Comparison of ENCODE assay signal across 10 mouse cellular contexts in the genomic region with DNA sequence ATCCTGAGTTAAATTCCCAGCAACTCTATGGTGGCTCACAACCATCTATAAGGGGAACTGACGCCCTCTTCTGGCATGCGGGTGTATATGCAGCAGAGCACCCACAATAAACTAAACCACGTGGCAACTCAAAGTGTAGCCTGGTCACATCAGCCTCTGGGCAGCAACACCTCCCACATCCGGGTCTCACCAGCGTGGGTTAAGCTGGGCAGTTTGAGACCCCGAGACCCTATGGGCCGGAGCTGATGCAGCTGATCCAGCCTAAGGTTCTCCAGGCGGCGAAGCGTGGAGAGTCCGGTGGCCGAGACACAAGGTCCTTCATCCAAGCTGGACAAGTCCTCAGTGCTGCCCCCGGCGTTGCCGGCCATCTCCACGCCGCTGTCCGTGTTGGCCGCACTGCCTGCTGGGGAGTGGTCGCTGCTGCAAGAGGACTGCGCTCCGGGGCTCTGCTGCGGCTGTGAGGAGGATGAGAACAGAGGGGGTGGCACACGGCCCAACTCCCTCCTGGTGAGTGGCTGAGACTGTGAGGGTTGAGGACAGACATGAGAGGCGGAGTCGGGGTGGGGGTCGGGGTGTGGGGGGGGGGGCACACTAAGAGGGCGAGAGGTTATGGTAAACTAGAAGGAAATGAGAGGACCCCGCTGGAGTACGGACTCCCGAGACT. TPM values are rescaled to one million over a fixed set of nuclear protein-coding genes. Genes with fewer than 3 reads are reported as not detected.
DNase-seq lines count a peak whose midpoint lies in the region; ATAC-seq and TF ChIP-seq lines count a peak whose summit lies in the region.
"Had no signal": no experiment of that assay in that cellular context is flagged by ENCODE, and none has a peak within 500 bp of the region (broad histone marks: within the 10 kb centered on the region; RNA-seq: fewer than 3 reads in every experiment).

No protein-coding gene starts in this region.

- ATAC-seq in hindbrain, embryonic 15.5 days (ENCODE audit: low FRiP score, low read depth): peak; percentile 28; the same call in 1 of the 2 replicates
- ATAC-seq in midbrain, embryonic 15.5 days (replicated peaks): 0 out of 2 replicates have a peak, but pooled peaks have one; percentile 46

- H3K4me2 ChIP-seq in hindbrain, embryonic 15.5 days: peak overlapping the region; percentile 50
- peak overlapping the region; percentile 41 for H3K4me2 ChIP-seq in midbrain, embryonic 15.5 days

- H3K9me3 ChIP-seq in hindbrain, embryonic 15.5 days: no peaks in the 10 kb centered on the region
- H3K9me3 ChIP-seq in midbrain, embryonic 15.5 days: no peaks in the 10 kb centered on the region

- no peak overlapping the region for H3K9ac ChIP-seq in hindbrain, embryonic 15.5 days
- peak overlapping the region; percentile 21; the same call in 1 of the 2 replicates for H3K9ac ChIP-seq in midbrain, embryonic 15.5 days

- no peaks in the 10 kb centered on the region for H3K36me3 ChIP-seq in kidney, adult 2 months (ENCODE audit: control insufficient read depth, insufficient read depth, low read length)
- no peaks in the 10 kb centered on the region for H3K36me3 ChIP-seq in hindbrain, embryonic 15.5 days
- H3K36me3 ChIP-seq in midbrain, embryonic 15.5 days (replicated peaks): no peaks in the 10 kb centered on the region

- WGBS in kidney, adult 2 months: 33% methylated on average over 31 of the region's 31 CpGs
- 41% methylated on average over 31 of the region's 31 CpGs for WGBS in hindbrain, embryonic 15.5 days
- 23% methylated on average over 31 of the region's 31 CpGs for WGBS in midbrain, embryonic 15.5 days

- H3K4me3 ChIP-seq in kidney, adult 2 months (ENCODE audit: insufficient read depth, low read depth, low read length): no peak overlapping the region
- peak overlapping the region; percentile 22; the same call in 1 of the 2 replicates for H3K4me3 ChIP-seq in hindbrain, embryonic 15.5 days
- H3K4me3 ChIP-seq in midbrain, embryonic 15.5 days: peak overlapping the region; percentile 18; the same call in 1 of the 2 replicates

- no peaks in the 10 kb centered on the region for H3K27me3 ChIP-seq in kidney, adult 2 months (replicated peaks; ENCODE audit: control insufficient read depth, insufficient read depth, low read length)
- H3K27me3 ChIP-seq in hindbrain, embryonic 15.5 days: peaks cover 36% of the 10 kb centered on the region
- H3K27me3 ChIP-seq in midbrain, embryonic 15.5 days (replicated peaks): peaks cover 29% of the 10 kb centered on the region

- no peak for TF ChIP-seq POLR2A in kidney, adult 2 months (IDR thresholded peaks at IDR 0.05; ENCODE audit: low read depth, low read length)

- 0 out of 2 replicates have a peak, but pooled peaks have one; percentile 21 for TF ChIP-seq CTCF in kidney, adult 2 months (conservative IDR thresholded peaks at IDR 0.05; ENCODE audit: insufficient read depth, insufficient read length, low read depth, low read length)

- no peaks in the 10 kb centered on the region for H3K4me1 ChIP-seq in kidney, adult 2 months (ENCODE audit: control insufficient read depth, insufficient read depth, low read length)
- H3K4me1 ChIP-seq in hindbrain, embryonic 15.5 days (replicated peaks): no peaks in the 10 kb centered on the region
- H3K4me1 ChIP-seq in midbrain, embryonic 15.5 days: no peaks in the 10 kb centered on the region

- H3K27ac ChIP-seq in kidney, adult 2 months (ENCODE audit: insufficient read depth, low read depth, low read length): no peak overlapping the region
- no peak overlapping the region for H3K27ac ChIP-seq in hindbrain, embryonic 15.5 days (replicated peaks)
- no peak overlapping the region for H3K27ac ChIP-seq in midbrain, embryonic 15.5 days

- DNase-seq in kidney, adult 2 months: no peak
- no peak for DNase-seq in kidney, postnatal 10 days
- peak; percentile 23 for DNase-seq in brain, adult 2 months (ENCODE audit: low read depth, low spot score)
- DNase-seq in B cell, adult 2 months: no peak
- no peak for DNase-seq in right cerebral cortex, postnatal 14 days
- no peak for DNase-seq in gastrocnemius, postnatal 25 days

RNA-seq across cellular contexts. Expression of a gene that starts 9.4 kb away (rescaled TPM):
- 1.7 and 3.0 TPM in 2 replicates for polyA plus RNA-seq in kidney, adult 2 months (2012; rRNA removed)
- 1.6 and 2.0 TPM in 2 replicates for polyA plus RNA-seq in hindbrain, embryonic 15.5 days (2015; fragmentation: Nextera tagmentation; extraction: Ambion mirVana)
- 1.1 and 1.5 TPM in 2 replicates for polyA plus RNA-seq in midbrain, embryonic 15.5 days (2015; fragmentation: Nextera tagmentation; extraction: Ambion mirVana)
- total RNA-seq in gastrocnemius, postnatal 25 days (2021): 1 to 10 TPM in 1 of 2 experiments, under 1 TPM in 1; 0.74 to 1.5 TPM

RNA-seq across cellular contexts. Expression of a gene that starts 10.6 kb away (rescaled TPM):
- polyA plus RNA-seq in kidney, adult 2 months (2012; rRNA removed): 2.7 and 6.0 TPM in 2 replicates
- polyA plus RNA-seq in hindbrain, embryonic 15.5 days (2015; fragmentation: Nextera tagmentation; extraction: Ambion mirVana): 0.86 and 1.5 TPM in 2 replicates
- polyA plus RNA-seq in midbrain, embryonic 15.5 days (2015; fragmentation: Nextera tagmentation; extraction: Ambion mirVana): 0.87 and 0.99 TPM in 2 replicates
- 1 to 10 TPM; 1.4 to 1.7 TPM for total RNA-seq in gastrocnemius, postnatal 25 days (2021)

RNA-seq across cellular contexts. Expression of a gene that starts 20.8 kb away (rescaled TPM):
- polyA plus RNA-seq in kidney, adult 2 months (2012; rRNA removed): 44.4 and 48.3 TPM in 2 replicates
- 115 and 118 TPM in 2 replicates for polyA plus RNA-seq in hindbrain, embryonic 15.5 days (2015; fragmentation: Nextera tagmentation; extraction: Ambion mirVana)
- 121 and 123 TPM in 2 replicates for polyA plus RNA-seq in midbrain, embryonic 15.5 days (2015; fragmentation: Nextera tagmentation; extraction: Ambion mirVana)
- 10 to 100 TPM; 48.3 to 53.5 TPM for total RNA-seq in gastrocnemius, postnatal 25 days (2021)

RNA-seq across cellular contexts. Expression of a gene that starts 21.9 kb away (rescaled TPM):
- not detected in 2 replicates for polyA plus RNA-seq in kidney, adult 2 months (2012; rRNA removed)
- polyA plus RNA-seq in hindbrain, embryonic 15.5 days (2015; fragmentation: Nextera tagmentation; extraction: Ambion mirVana): 0.09 TPM in 1 of 2 replicates, not detected in the other
- polyA plus RNA-seq in midbrain, embryonic 15.5 days (2015; fragmentation: Nextera tagmentation; extraction: Ambion mirVana): 0.04 and 0.06 TPM in 2 replicates
- total RNA-seq in gastrocnemius, postnatal 25 days (2021): not detected

RNA-seq across cellular contexts. Expression of a gene that starts 37.9 kb away (rescaled TPM):
- 0.12 TPM in 1 of 2 replicates, not detected in the other for polyA plus RNA-seq in kidney, adult 2 months (2012; rRNA removed)
- not detected in 2 replicates for polyA plus RNA-seq in hindbrain, embryonic 15.5 days (2015; fragmentation: Nextera tagmentation; extraction: Ambion mirVana)
- not detected in 2 replicates for polyA plus RNA-seq in midbrain, embryonic 15.5 days (2015; fragmentation: Nextera tagmentation; extraction: Ambion mirVana)
- total RNA-seq in gastrocnemius, postnatal 25 days (2021): not detected
- polyA plus RNA-seq: gonadal fat pad, adult 2 months; neural tube, embryonic 14.5 days had no signal
